Mouse (Mus musculus): ENCODE measurements around the gene Il27.

DNA sequence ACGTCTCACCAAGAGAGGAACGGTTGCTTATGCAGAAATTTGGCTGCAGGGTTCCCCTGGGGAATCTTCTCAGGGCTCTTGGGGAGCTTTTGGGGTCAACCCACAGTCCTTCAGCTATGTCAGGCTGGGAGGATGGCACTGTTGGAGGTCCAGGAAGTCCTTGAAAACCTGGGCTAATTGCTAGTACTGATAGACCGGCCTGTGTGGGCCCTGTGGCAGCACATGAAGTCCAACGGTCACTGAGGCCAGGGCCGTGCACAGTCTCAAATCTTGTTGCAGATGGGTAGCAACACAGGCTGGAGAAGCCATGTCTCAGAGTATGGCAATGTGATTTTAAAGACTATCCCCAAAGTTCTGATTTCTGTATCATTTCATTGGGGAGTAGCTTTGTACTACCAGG is 13.1 kb upstream of the Il27 start:
- TF ChIP-seq POLR2A (IDR thresholded peaks at IDR 0.05; ENCODE audit: low read depth, low read length) (no peak), CTCF (IDR thresholded peaks at IDR 0.05; ENCODE audit: borderline replicate concordance, insufficient read depth, low read length) (no peak)

Data from embryonic fibroblast, embryonic 13.5 days (primary cell).